Mouse (Mus musculus) spleen, postnatal 14 days (tissue): Measurements from ENCODE around the gene Hist1h3d.
"Not testable (repeated sequence)": the region's sequence is repeated elsewhere in the genome, so short reads cannot be mapped to it uniquely, and the experiment has no call there.

ENCODE experiments used
- DNase-seq, 2 experiments: peaks; one replicate each; pipeline ENCODE4 v3.0.0; 2021 to 2022; ENCODE audit warnings: low spot score in 2 of 2

Gene Hist1h3d

DNA sequence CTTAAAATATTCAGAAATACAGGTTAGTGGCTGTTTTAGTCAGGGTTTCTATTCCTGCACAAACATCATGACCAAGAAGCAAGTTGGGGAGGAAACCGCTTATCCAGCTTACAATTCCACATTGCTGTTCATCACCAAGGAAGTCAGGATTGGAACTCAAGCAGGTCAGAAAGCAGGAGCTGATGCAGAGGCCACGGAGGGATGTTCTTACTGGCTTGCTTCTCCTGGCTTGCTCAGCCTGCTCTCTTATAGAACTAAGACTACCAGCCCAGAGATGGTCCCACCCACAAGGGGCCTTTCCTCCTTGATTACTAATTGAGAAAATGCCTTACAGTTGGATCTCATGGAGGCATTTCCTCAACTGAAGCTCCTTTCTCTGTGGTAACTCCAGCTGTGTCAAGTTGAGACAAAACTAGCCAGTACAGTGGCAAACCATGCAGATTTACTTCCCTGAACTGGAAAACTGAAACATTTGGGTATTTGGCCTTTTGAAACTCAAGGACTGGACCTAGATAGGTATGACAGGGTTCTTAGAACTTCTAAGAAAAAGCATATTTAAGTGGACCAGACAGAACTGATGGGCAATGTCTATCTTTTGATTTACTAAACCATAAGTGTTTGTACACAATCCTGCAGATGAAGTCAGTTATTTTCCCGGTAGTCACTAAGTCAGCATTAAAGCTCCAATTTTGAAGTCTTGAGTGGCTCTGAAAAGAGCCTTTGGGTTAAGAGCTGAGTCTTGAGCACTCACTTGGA is 33.2 kb upstream of the Hist1h3d start:
- DNase-seq = not testable (repeated sequence)

DNA sequence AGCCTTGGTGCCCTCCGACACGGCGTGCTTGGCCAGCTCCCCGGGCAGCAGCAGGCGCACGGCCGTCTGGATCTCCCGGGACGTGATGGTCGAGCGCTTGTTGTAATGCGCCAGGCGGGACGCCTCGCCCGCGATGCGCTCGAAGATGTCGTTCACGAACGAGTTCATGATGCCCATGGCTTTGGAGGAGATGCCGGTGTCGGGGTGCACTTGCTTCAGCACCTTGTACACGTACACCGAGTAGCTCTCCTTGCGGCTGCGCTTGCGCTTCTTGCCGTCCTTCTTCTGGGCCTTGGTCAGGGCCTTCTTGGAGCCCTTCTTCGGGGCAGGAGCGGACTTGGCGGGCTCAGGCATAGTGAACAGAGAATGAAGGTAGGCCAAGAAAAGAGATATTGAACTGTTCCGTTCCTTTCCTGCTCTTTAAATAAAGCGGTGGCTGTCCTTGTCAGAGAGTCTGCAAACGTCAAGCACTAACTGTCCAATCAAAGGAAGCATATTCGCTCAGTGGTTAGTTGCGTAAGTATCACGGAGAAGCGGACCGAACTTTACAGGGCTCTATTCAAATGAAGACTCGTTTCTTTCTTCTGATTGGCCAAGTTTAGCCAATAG is 32.5 kb upstream of the Hist1h3d start, which contains the start of gene Hist1h2bh:
Gene Hist1h2bh, minus strand, starts transcription at position 394 of the 609 bp plus-strand sequence.
- DNase-seq = peak; percentile 62 to 67

DNA sequence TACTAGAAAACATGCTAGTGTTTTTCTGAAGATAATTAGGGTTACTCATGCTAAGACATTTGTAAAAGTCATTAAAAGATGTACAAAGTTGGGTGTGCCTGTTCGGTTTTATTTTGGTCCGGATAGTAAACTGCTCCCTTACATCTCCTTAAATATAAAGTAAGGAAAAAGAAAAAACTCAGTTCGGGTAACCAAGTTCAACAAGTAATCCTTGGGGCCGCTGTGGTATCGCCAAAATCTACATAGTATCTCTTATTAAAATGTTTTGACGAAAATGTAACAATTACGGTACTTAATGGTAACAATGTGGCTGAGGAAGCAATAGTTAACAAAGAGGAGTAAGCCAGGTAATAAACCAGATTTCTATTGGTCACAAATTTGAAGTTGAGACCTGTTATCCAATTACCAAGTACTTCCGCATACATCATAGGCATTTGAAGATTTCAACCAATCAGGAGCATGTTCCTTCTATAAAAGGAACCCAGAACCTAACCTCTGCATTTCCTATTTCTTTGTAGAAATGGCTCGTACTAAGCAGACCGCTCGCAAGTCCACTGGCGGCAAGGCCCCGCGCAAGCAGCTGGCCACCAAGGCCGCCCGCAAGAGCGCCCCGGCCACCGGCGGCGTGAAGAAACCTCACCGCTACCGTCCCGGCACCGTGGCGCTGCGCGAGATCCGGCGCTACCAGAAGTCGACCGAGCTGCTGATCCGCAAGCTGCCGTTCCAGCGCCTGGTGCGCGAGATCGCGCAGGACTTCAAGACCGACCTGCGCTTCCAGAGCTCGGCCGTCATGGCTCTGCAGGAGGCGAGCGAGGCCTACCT is 31.4 kb upstream of the Hist1h3d start, which contains the start of gene Hist1h3f:
Gene Hist1h3f, plus strand, starts transcription at position 88 of the 822 bp plus-strand sequence.
- peak; percentile 67 to 77 for DNase-seq

DNA sequence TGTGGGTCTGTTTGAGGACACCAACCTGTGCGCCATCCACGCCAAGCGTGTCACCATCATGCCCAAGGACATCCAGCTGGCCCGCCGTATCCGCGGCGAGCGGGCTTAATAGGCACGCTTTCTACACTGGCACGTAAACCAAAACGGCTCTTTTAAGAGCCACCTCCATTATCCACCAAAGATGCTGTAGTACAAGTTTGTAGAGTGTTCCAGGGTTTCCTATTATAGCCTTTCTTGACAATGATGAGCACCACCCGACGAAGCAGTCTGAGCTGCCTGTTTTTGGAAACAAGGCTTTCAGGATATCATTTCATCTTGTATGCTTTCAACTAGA is 30.8 kb upstream of the Hist1h3d start:
- DNase-seq = not testable (repeated sequence)

DNA sequence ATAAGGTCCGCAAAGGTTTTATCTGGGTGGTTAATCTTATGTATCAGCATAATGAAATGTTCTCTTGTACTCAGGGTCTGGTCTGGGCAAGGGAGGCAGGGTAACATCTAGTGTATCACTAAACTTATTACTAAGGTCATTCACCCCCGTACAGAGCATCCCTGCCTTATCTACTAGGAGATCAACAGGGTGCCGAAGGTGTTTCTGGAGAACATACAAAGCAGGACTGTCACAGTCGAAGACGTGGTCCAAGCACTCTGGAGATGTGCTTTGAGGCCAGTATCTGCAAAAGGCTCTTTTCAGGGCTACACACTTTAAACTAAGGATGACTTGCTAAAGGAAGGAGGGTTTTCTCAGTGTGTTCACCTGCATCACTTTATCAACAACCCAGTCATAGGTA is 28.9 kb upstream of the Hist1h3d start:
- no peak for DNase-seq

DNA sequence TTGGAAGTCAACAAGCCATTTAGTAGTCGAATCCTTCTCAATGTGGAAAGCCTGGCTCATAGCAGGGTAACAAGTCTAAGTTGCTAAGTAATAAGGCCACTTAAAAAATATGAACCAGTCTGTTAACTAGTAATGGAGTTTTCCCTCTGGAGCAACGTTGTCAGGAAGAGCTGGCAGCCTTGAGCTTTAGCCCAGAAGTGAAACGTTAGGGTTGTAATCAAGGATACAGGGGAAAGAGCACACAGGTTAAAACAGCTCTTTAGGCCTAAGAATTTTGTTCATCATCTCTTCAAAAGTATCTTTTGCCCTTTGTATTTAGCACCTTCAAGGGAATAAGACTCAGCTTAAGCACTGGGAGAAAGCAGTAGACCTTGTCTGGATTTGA is 24.8 kb upstream of the Hist1h3d start:
- no peak for DNase-seq

DNA sequence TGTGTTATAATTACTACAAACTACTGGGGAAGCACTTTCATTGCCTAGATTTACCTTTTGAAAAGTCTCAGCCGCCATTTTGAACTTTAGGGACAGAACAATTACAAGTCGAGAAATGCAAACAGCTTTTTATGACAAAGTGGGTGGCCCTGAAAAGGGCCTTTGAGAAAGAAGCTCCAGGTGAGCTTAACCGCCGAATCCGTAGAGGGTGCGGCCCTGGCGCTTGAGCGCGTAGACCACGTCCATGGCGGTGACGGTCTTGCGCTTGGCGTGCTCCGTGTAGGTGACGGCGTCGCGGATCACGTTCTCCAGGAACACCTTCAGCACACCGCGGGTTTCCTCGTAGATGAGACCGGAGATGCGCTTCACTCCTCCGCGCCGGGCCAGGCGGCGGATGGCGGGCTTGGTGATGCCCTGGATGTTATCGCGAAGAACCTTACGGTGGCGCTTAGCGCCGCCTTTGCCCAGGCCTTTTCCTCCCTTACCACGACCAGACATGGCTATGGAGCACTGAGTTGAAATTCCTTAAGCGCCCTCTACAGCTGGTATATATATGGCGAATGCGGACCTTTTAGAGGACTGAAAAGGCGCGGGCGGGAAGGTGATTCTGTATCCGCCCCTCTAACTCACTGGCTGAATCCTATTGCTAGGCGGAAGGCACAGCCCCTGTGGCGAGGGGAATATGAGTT is 24.3 kb upstream of the Hist1h3d start, which contains the start of gene Hist1h4f:
Gene Hist1h4f, minus strand, starts transcription at position 503 of the 689 bp plus-strand sequence.
- peak; percentile 85 to 90 for DNase-seq

DNA sequence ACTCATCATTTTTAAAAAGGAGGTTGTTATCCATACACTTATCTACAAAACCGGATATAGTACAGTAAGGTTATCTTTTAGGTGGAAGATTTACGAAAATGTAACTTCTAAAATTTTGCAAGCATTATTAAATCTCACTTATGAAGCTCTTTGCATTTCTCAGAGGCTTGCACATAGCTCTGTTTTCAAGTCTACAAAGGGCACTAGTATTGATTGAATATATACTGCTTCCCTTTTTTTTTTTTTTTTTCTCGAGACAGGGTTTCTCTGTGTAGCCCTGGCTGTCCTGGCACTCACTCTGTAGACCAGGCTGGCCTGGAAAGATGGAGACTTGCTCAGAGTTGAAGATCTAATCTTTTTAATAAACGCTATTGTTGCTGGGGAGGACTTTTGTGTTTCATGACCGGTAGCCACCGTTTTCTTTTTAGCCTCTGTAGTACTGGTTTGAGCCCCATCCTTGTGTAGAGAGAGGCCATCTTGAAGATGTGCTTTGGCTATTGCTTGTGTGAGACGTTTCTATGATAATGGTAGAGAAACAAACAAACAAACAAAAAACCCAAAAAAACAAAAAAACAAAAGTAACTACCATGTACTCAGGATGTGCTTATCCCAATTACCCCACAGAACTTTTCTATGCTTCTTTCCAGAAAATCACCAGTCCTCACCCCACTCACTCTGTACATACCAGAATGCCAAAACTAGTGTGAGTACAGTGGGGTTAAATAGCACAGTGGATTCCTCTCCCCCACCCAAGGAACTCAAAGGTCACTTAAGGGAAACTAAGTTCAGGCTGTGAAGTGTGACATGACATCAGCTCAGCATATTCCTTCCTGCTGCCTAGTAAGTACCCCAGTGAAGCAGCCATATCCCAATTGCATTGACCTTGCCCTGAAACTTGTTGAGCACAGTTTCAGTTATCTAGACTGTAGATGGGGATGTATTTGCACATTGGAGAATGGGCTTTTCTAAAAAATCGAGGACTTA is 23.3 kb upstream of the Hist1h3d start:
- no peak for DNase-seq

DNA sequence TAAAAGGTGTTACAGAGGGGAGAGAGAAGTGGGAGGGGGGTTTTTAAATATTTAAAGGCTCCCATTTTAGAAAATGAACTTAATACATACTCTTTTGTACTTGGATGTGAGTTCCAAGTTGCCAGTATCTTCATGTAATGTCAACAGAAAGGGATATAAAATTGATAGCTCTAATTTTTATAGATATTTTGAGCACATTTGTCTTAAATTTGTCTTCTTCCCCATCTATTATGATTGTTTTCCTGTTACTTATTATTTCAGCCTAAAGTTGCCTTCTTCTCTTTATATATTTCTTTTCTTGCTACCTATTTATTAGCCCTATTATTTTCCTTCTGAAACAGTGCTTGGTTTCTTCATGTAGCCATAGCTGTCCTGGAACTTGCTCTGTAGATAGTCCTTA is 22.6 kb upstream of the Hist1h3d start, which contains the start of gene Hist1h1d:
Gene Hist1h1d, plus strand, starts transcription at position 301 of the 400 bp plus-strand sequence.
- no peak for DNase-seq

DNA sequence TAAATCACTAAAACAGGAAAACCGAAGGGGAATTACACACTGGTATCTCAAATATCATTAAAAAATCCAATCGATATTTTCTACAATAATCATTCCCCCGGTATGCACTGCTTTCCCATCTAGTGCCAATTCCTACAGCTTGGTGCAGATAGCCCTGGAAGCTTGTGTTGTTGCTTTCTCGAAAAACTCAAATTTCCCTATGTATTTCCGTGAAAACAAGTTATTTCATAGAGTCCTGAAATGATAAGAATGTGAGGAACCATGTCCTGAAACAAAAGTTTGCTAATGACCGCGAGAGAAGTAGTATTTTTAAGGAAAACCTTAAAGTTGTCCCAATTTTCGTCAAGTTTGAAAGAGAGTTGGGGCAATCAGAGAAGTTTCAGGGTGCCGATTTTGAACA is 21.2 kb upstream of the Hist1h3d start:
- no peak for DNase-seq

DNA sequence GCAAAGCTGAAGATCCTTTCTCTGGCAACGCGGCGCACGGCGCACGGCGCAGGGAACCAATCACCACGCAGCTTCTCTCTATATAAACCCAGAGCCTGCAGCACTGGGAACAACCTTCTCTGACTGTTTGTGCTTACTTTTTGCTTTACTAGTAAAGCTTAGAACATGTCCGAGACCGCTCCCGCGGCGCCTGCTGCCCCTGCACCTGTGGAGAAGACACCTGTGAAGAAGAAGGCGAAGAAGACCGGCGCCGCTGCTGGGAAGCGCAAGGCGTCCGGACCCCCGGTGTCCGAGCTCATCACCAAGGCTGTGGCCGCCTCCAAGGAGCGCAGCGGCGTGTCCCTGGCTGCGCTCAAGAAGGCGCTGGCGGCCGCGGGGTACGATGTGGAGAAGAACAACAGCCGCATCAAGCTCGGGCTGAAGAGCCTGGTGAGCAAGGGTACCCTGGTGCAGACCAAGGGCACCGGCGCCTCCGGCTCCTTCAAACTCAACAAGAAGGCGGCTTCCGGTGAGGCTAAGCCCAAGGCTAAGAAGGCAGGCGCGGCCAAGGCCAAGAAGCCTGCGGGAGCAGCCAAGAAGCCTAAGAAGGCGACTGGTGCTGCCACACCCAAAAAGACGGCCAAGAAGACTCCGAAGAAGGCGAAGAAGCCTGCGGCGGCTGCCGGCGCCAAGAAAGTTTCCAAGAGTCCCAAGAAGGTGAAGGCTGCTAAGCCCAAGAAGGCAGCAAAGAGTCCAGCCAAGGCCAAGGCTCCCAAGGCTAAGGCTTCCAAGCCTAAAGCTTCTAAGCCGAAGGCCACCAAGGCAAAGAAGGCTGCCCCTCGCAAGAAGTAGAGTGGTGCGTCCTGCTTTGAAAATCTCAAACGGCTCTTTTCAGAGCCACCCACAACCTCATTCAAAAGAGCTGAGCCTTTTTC is 20.4 kb upstream of the Hist1h3d start:
- DNase-seq = peak; percentile 89

DNA sequence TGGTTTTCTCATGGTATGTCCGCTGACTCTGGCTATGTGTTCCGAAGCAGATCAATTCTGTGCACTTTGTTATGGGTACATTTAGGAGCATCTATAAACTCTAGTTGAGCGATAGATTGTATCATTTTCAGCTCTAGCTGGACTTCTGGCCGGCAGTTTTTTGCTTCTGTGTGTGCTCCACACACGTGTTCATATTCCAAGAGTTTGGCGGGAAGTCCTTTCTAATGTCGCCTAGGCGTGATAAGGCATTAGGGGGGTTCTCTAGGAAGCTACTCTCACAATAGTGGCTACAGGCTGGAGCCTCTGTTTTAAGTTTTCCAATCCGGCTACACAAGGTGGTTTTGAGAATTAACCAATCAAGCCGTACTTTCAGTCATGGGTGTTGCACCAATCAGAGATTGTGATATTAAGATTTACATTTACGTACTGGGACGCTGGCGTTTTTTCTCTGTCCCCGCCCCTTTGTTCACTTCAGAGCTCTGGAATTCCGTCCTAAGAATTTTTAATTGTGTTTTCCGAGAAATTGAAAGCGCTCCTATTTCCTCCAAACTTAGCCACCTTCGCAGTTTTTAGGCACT is 19.6 kb upstream of the Hist1h3d start:
- peak; percentile 47 to 68 for DNase-seq

DNA sequence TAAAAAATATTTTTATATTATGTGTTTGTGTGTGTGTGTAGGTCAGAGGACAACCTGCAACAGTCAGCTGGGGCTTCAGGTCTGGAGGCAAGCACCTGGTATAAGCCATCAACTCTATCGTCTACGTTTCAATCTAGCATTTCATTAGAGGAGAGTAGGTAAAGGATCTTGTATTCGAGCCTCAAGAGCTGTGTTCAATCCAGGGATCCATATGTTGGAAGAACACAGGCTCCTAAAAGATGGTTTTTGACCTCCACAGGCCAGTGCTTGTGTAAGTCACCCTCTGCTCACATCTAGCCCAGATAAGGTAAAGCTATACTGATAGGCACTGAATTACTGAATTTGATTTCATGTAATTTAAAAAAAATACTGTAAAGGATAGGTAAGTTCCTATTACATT is 18.7 kb upstream of the Hist1h3d start:
- no peak for DNase-seq

DNA sequence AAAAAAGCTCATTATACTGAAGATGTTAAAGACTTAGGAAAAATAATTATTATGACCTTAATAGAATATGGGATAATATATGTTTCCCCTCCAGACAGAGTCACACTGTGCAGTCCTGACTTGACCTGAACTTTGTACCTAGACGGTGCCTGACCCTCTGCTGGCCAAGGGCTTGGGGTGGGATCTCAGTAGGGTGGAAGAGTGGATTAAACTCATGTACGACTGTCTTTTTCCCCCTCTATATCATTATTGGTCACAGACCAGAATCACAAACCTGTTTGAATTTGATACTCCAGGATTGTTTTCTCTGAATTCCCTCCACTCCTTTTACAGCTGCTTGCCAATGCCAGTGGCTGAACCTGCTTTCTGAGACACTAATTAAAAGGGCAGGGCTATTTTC is 14.9 kb upstream of the Hist1h3d start:
- not testable (repeated sequence) for DNase-seq

DNA sequence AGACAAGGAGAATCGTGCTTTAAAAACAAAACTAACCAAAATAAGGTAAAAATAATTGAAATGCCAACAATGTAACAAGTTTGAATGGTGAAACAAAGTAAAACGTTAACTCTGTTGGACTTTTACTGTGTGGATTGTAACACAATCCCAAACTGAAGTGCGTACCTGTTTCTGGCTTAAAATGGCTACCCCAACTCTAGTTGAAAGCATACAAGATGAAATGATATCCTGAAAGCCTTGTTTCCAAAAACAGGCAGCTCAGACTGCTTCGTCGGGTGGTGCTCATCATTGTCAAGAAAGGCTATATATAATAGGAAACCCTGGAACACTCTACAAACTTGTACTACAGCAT is 14.1 kb upstream of the Hist1h3d start:
- not testable (repeated sequence) for DNase-seq

DNA sequence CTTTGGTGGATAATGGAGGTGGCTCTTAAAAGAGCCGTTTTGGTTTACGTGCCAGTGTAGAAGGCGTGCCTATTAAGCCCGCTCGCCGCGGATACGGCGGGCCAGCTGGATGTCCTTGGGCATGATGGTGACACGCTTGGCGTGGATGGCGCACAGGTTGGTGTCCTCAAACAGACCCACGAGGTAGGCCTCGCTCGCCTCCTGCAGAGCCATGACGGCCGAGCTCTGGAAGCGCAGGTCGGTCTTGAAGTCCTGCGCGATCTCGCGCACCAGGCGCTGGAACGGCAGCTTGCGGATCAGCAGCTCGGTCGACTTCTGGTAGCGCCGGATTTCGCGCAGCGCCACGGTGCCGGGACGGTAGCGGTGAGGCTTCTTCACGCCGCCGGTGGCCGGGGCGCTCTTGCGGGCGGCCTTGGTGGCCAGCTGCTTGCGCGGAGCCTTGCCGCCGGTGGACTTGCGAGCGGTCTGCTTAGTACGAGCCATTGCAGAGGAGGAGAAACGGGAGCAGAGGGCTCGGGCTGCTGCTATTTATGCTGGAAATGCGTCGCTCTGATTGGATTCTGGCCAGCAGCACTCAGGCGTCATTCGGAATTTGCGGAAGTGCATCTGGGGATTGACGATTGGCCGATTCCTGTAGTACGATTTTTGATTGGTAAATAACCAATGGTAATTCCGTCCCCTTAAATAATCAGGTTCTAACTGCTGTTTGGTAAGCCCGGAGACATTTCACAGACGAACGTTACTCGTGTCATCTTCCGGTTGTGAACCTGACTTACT is 13.5 kb upstream of the Hist1h3d start, which contains the start of gene Hist1h3e:
Gene Hist1h3e, minus strand, starts transcription at position 487 of the 777 bp plus-strand sequence.
- peak; percentile 91 to 93 for DNase-seq

DNA sequence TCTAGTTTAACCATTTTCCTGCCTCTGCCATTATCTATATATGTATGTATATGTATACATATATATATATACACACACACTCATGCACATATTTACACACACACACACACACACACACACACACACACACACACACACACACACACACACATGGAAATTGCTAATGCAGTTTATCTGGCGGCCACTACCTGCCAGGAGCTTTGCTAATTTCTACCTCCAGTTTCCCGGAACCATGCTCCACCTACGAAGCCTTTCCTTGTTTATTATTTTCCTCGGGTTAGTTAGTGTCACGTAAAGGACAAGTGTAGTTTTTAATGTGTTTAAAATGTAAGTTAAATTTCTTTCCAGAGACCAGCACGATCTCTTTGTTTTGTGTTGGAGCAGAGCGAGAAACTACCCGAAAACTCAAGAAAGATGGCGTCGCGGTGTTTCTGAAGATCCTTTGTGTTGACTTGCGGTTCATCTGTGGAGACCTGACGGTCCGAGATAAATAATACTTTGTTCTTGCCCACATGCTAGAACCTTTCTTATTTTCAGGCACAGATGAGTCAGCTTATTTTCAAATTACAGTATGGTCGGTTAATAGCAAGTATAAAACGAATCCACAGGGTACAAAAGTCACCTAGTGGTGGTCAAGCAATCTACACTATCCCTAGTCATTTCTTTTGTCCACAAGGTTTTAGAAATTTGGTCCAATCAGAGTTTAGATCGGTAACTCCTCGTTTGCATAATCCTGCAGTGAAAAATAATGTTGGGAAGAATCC is 12.7 kb upstream of the Hist1h3d start:
- DNase-seq = no peak
